Mouse (Mus musculus) heart, embryonic 16.5 days (tissue): ENCODE data around the gene Plekhg1. TPM values are rescaled to one million over a fixed set of nuclear protein-coding genes. Genes with fewer than 3 reads are reported as not detected.

Source experiments
- ATAC-seq: fragments of 200-750 bp; cut with Nextera tagmentation; replicated peaks from 2 replicates; pipeline ENCODE4 v1.8.0; 2017; ENCODE audit warnings: moderate number of reproducible peaks; ENCODE audit not compliant: insufficient read depth, low FRiP score; ENCODE audit errors: extremely low read depth
- H3K27ac ChIP-seq: fragments of 300-500 bp; sonication (generic); 2 replicates; pipeline ENCODE4 v1.5.1; 2014; ENCODE audit warnings: mild to moderate bottlenecking, low read length, control low read depth, moderate library complexity
- H3K27me3 ChIP-seq: fragments of 300-500 bp; sonication (generic); 2 replicates; pipeline ENCODE4 v1.6.1; 2014; ENCODE audit warnings: low read length, mixed read lengths; ENCODE audit not compliant: control insufficient read depth, insufficient read depth
- H3K36me3 ChIP-seq: fragments of 300-500 bp; sonication (generic); 2 replicates; pipeline ENCODE4 v1.6.1; 2014; ENCODE audit not compliant: control insufficient read depth, insufficient read depth
- H3K4me1 ChIP-seq: fragments of 300-500 bp; sonication (generic); 2 replicates; pipeline ENCODE4 v1.6.1; 2014; ENCODE audit warnings: low read length, mixed read lengths; ENCODE audit not compliant: control insufficient read depth, insufficient read depth
- H3K4me2 ChIP-seq: fragments of 300-500 bp; sonication (generic); 2 replicates; pipeline ENCODE4 v1.6.1; 2014; ENCODE audit warnings: low read depth, mild to moderate bottlenecking, control low read depth, low read length
- H3K4me3 ChIP-seq: fragments of 300-500 bp; sonication (generic); 2 replicates; pipeline ENCODE4 v1.5.1; 2014; ENCODE audit warnings: mild to moderate bottlenecking, control low read depth, low read length
- H3K9ac ChIP-seq: fragments of 300-500 bp; sonication (generic); 2 replicates; pipeline ENCODE4 v1.6.1; 2014; ENCODE audit warnings: low read length, control low read depth
- H3K9me3 ChIP-seq: fragments of 300-500 bp; sonication (generic); replicated peaks from 2 replicates; pipeline ENCODE4 v1.6.1; 2016; ENCODE audit warnings: low read length; ENCODE audit not compliant: control insufficient read depth
- WGBS: fragments of 180-500 bp; shearing (Covaris S2); extraction: QIAGEN DNeasy Blood & Tissue Kit; methylation state at CpG from one replicate; pipeline ENCODE4 v1.1.7; 2014; 5-methylcytosine and 5-hydroxymethylcytosine counted together
- polyA plus RNA-seq: library from polyadenylated mRNA; unstranded; fragments of >200 nt; fragmentation: Nextera tagmentation; extraction: Ambion mirVana; gene quantifications from 2 replicates; pipeline ENCODE4 v1.2.1, GENCODE M21; 2015

Plekhg1 gene
- polyA plus RNA-seq, 1 experiment from 2014 or later = 9.3 TPM

DNA sequence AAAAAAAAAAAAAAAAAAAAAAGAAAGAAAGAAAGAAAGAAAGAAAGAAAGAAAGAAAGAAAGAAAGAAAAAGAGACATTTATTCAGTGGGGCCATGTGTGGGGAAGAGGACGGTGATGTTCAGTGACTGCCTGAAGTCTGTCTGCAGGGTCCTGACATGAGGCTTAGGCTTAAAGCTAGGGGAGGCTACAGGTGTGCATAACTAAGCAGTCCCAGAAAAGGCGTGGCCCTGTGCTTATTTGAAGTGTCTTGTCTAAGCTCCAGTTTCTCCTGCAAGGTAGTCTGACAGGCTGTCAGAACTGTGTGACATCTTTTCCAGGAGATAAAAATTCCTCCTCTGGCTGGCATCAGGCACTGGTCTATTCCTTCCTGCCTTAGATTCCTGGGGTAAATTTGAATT, 37.6 kb upstream of the Plekhg1 start:
- 71% methylated on average over 2 of the region's 2 CpGs for WGBS
- Histone ChIP-seq H3K27ac (no peak overlapping the region), H3K9ac (no peak overlapping the region), H3K4me3 (no peak overlapping the region), H3K4me1 (no peaks in the 10 kb centered on the region), H3K36me3 (no peaks in the 10 kb centered on the region), H3K4me2 (no peak overlapping the region), H3K27me3 (no peaks in the 10 kb centered on the region), H3K9me3 (no peaks in the 10 kb centered on the region)
- ATAC-seq = no peak

DNA sequence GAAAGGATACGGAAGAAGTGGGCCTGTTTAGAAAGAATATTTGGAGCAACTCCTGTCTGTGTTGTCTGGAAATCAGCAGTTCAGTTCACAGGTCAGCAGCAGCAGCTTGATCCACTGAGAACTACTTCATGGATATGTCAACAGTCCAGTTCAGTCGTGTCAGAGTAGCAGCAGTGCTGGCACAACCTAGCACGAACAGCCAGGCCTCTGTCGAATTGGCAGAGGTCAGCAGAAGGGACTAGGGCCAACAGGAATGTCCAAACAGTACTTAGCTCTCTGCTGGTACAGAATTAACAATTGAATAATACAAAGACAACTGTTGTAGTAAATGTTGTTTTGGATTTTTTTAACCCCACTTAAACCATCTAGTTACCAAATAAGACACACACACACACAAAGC, 33.9 kb upstream of the Plekhg1 start:
- no peak overlapping the region for H3K4me2 ChIP-seq
- H3K27me3 ChIP-seq = no peaks in the 10 kb centered on the region
- H3K9me3 ChIP-seq = no peaks in the 10 kb centered on the region
- no peaks in the 10 kb centered on the region for H3K4me1 ChIP-seq
- H3K4me3 ChIP-seq = no peak overlapping the region
- no peak for ATAC-seq
- H3K27ac ChIP-seq = no peak overlapping the region
- no peak overlapping the region for H3K9ac ChIP-seq
- no peaks in the 10 kb centered on the region for H3K36me3 ChIP-seq
- WGBS = 49% methylated on average over 4 of the region's 4 CpGs

DNA sequence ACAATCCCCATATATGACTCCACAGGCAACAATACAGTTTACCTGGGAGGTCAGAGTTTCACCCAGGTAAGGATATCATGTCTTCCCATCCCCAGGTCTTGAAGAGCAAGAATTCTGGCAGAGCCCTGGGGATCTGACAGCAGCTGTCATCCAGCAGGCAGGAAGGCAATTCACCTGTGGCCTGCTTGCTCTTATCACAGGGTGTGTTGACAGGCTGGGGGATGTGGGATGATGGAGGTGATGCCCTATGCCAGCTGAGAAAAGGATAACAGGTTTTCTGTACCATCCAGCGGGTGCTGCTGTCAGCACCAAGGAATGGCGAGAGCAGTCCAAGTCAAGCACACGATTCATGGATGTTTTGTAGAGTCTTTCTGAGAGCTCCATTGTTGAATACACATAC, 30.1 kb upstream of the Plekhg1 start:
- no peaks in the 10 kb centered on the region for H3K36me3 ChIP-seq
- H3K4me3 ChIP-seq = no peak overlapping the region
- 47% methylated on average over 3 of the region's 3 CpGs for WGBS
- H3K9me3 ChIP-seq = 0 out of 2 replicates have a peak, but pooled peaks cover 3% of the 10 kb centered on the region
- no peak for ATAC-seq
- no peaks in the 10 kb centered on the region for H3K4me1 ChIP-seq
- no peaks in the 10 kb centered on the region for H3K27me3 ChIP-seq
- H3K9ac ChIP-seq = no peak overlapping the region
- H3K27ac ChIP-seq = no peak overlapping the region
- H3K4me2 ChIP-seq = no peak overlapping the region

DNA sequence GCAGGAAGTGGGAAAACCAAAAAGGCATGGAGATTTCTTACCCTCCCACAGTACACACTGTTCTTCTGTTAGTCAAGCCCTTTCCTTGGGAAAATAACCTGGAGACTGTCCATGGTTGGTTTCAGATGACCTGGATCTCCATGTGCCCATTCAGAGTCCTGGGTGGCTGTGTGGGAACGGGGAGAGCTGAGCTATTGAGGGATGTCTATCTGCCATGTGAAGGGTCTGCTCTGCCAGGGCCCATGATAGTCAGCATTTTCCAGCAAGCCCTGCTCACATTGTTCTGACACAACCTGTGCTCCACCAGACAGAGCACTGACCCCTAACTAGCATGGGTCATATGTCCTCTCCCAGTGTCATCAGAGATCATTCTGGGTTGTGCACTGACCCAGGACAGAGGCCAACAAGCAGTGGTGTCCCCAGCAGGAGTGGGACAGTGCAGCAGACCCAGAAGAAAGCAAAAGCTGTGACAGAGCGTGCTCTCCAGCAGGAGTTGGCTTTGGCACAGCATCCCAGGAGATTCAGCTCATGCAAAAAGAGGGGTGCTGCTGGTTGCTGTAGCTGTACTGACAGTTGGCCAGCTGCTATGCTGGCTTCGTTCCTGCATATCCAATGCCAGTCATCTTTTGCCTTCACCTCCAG, 24.7 kb upstream of the Plekhg1 start:
- H3K9me3 ChIP-seq = 0 out of 2 replicates have a peak, but pooled peaks cover 3% of the 10 kb centered on the region
- no peak overlapping the region for H3K4me3 ChIP-seq
- no peak overlapping the region for H3K27ac ChIP-seq
- 73% methylated on average over 3 of the region's 3 CpGs for WGBS
- no peaks in the 10 kb centered on the region; the same call in 1 of the 2 replicates for H3K27me3 ChIP-seq
- H3K36me3 ChIP-seq = no peaks in the 10 kb centered on the region
- no peak overlapping the region for H3K9ac ChIP-seq
- no peak for ATAC-seq
- H3K4me1 ChIP-seq = peaks cover 12% of the 10 kb centered on the region
- H3K4me2 ChIP-seq = no peak overlapping the region

DNA sequence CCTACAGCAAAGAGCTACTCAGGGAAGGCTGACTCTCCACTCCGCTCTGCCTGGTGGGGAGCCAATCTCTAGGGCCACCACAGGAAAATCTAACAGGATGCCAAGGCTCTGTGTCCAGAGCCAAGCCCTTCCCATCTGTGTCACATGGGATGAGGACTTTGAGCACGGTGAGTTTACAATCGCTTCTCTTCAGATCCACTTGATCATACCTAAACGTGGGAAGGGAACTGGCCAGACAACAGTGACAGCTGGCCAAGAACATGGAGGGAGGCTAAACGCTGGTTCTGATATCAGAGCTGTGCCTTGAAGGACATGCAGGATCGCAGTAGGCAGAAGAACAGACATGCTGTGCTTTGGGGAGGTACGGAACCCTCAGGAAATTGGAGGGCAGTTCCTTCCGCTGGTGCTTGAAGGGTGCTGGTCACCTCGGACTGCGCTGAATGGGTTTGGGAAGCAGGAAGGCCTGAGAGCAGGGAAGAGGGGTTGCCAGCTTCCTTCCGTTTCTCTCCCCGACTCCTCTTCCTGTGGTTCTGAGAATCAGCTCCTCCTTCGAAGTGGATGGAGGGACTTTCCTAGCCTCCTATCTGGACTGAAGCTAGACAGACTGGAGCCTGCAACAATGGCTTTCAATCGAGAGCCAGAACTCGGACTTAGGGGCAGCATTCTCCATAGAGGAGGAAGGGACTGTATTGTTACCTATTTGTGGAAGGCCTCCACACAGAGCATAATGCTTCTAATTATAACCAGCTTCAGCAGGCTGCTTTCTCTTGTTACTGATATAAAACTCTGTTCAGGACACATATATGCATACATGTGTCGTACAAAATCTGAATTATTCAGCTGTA, 21.9 kb upstream of the Plekhg1 start:
- 37% methylated on average over 16 of the region's 16 CpGs for WGBS
- ATAC-seq = peak; percentile 90
- Histone ChIP-seq H3K4me1 (peaks cover 12% of the 10 kb centered on the region), H3K9me3 (0 out of 2 replicates have a peak, but pooled peaks cover 2% of the 10 kb centered on the region), H3K9ac (peak overlapping the region; percentile 56), H3K4me3 (peak overlapping the region; percentile 20), H3K36me3 (no peaks in the 10 kb centered on the region), H3K4me2 (peak overlapping the region; percentile 44), H3K27ac (peak overlapping the region; percentile 81), H3K27me3 (no peaks in the 10 kb centered on the region; the same call in 1 of the 2 replicates)

DNA sequence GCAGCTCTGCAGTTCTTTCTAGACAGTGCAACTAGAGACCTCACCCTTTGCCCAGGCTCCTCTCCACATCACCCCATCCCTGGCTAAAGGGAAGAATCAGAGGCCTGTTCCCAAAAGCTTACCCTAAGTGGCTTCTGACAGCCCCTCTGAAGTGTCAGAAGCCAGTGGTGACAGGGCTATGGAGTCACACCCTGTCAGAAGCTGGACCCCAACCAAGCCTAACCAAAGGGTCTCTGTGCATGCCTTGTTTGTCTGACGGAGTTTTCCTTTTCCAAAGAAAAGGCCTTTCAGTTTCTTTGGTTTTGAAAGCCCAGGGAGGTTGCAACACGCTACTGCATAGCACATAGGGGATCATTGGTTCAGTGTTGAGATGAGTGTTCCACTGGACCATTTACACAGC, 19.9 kb upstream of the Plekhg1 start:
- ATAC-seq = no peak
- H3K9me3 ChIP-seq = no peaks in the 10 kb centered on the region
- peaks cover 12% of the 10 kb centered on the region for H3K4me1 ChIP-seq
- WGBS = 65% methylated on average over 2 of the region's 2 CpGs
- H3K4me3 ChIP-seq = no peak overlapping the region
- no peak overlapping the region for H3K4me2 ChIP-seq
- H3K27ac ChIP-seq = no peak overlapping the region
- no peaks in the 10 kb centered on the region; the same call in 1 of the 2 replicates for H3K27me3 ChIP-seq
- no peaks in the 10 kb centered on the region for H3K36me3 ChIP-seq
- no peak overlapping the region for H3K9ac ChIP-seq

DNA sequence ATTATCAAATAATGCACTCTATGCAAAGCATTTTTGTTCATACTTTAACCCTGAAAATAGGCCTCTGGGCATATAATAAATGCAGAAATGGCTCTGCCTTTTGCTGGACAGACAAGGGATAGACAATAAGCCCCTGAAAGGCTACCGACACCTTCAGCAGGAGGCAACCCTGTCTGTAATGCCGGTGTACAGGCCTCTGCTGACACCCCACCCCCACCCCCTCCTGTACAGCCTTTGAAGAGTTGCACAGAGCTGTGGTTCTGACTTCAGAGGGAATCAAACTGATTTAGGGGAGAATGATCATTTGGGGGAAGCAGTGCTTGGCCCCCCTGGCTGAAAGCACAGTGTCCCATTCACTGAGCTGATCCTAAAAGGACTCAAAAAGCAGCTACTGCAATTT, 17.8 kb upstream of the Plekhg1 start:
- no peaks in the 10 kb centered on the region for H3K27me3 ChIP-seq
- no peaks in the 10 kb centered on the region for H3K9me3 ChIP-seq
- H3K36me3 ChIP-seq = no peaks in the 10 kb centered on the region
- H3K4me1 ChIP-seq = peaks cover 12% of the 10 kb centered on the region
- WGBS = 57% methylated on average over 2 of the region's 2 CpGs
- H3K4me3 ChIP-seq = no peak overlapping the region
- ATAC-seq = no peak
- no peak overlapping the region for H3K27ac ChIP-seq
- no peak overlapping the region for H3K9ac ChIP-seq
- H3K4me2 ChIP-seq = no peak overlapping the region

DNA sequence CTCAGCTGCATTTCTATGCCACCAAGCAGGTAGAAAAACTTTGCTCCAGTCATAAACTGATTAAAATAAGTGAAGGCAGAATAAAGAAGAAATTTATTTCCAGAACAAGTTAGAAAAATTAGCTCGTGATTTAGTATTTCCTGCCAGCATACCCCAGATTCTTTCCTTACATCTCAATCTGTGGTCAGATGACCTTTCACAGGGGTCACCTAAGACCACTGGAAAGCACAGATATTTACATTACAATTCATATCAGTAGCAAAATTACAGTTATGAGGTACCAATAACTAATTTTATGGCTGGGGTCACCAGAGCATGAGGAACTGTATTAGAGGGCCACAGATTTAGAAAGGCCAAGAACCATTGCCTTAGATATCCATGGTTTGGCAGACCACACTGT, 15.5 kb upstream of the Plekhg1 start:
- no peak overlapping the region for H3K4me3 ChIP-seq
- H3K4me1 ChIP-seq = no peaks in the 10 kb centered on the region
- no peak for ATAC-seq
- H3K27me3 ChIP-seq = no peaks in the 10 kb centered on the region
- no peak overlapping the region for H3K4me2 ChIP-seq
- no peak overlapping the region for H3K9ac ChIP-seq
- H3K27ac ChIP-seq = no peak overlapping the region
- H3K36me3 ChIP-seq = no peaks in the 10 kb centered on the region
- no peaks in the 10 kb centered on the region for H3K9me3 ChIP-seq
- WGBS = 63% methylated on average over 1 of the region's 1 CpGs

DNA sequence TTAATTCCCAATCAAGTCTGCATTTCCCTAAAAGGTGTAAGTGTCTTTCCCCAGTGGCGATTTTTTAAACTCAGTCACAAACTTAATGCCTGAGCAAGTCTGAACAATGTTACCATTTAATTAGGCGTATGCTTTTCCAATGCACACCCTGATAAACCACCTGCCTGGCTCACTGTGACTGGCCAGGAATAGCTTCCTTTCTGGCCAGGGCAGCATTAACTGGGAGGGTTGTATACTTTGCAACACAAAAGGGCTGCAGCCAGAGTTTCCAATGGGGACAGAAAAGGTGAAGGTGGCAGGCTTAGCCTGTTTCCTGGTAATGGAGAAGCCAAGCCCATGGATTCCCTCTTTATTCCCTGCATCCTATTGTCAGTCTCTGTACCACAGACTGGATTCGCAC, 10.5 kb upstream of the Plekhg1 start:
- H3K4me1 ChIP-seq = no peaks in the 10 kb centered on the region
- WGBS = 65% methylated on average over 3 of the region's 3 CpGs
- no peak overlapping the region for H3K4me2 ChIP-seq
- no peak overlapping the region for H3K9ac ChIP-seq
- H3K27ac ChIP-seq = no peak overlapping the region
- no peak for ATAC-seq
- H3K27me3 ChIP-seq = no peaks in the 10 kb centered on the region
- no peaks in the 10 kb centered on the region for H3K36me3 ChIP-seq
- H3K4me3 ChIP-seq = no peak overlapping the region
- H3K9me3 ChIP-seq = no peaks in the 10 kb centered on the region
